Mouse (Mus musculus) lung, embryonic 15.5 days (tissue): ENCODE data around the gene Ppp1r13l. TPM values are rescaled to one million over a fixed set of nuclear protein-coding genes. Genes with fewer than 3 reads are reported as not detected.
A peak's percentile ranks its signal among the peaks of the same experiment; 100 is the strongest.

Experiments
- ATAC-seq: fragments of 200-750 bp; cut with Nextera tagmentation; 2 replicates; pipeline ENCODE4 v1.8.0; 2017; ENCODE audit warnings: moderate number of reproducible peaks, borderline replicate concordance; ENCODE audit not compliant: low FRiP score, low TSS enrichment; ENCODE audit errors: extremely low read depth
- H3K27ac ChIP-seq: fragments of 300-500 bp; sonication (generic); 2 replicates; pipeline ENCODE4 v1.5.1; 2015; ENCODE audit warnings: moderate library complexity, mild to moderate bottlenecking, inconsistent platforms
- H3K27me3 ChIP-seq: fragments of 300-500 bp; sonication (generic); 2 replicates; pipeline ENCODE4 v1.6.1; 2015; ENCODE audit warnings: inconsistent platforms
- H3K36me3 ChIP-seq: fragments of 300-500 bp; sonication (generic); 2 replicates; pipeline ENCODE4 v1.6.1; 2015; ENCODE audit warnings: inconsistent platforms
- H3K4me1 ChIP-seq: fragments of 300-500 bp; sonication (generic); 2 replicates; pipeline ENCODE4 v1.6.1; 2015; ENCODE audit warnings: inconsistent platforms
- H3K4me2 ChIP-seq: fragments of 300-500 bp; sonication (generic); 2 replicates; pipeline ENCODE4 v1.6.1; 2015; ENCODE audit warnings: inconsistent platforms, mild to moderate bottlenecking, moderate library complexity
- H3K4me3 ChIP-seq: fragments of 300-500 bp; sonication (generic); 2 replicates; pipeline ENCODE4 v1.5.1; 2015; ENCODE audit warnings: mild to moderate bottlenecking, inconsistent platforms
- H3K9ac ChIP-seq: fragments of 300-500 bp; sonication (generic); 2 replicates; pipeline ENCODE4 v1.6.1; 2015; ENCODE audit warnings: inconsistent platforms
- H3K9me3 ChIP-seq: fragments of 300-500 bp; sonication (generic); 2 replicates; pipeline ENCODE4 v1.6.1; 2016; ENCODE audit warnings: inconsistent platforms
- WGBS: fragments of 180-500 bp; shearing (Covaris S2); methylation state at CpG from one replicate; pipeline ENCODE4 v1.1.7; 2015; 5-methylcytosine and 5-hydroxymethylcytosine counted together
- polyA plus RNA-seq: library from polyadenylated mRNA; unstranded; fragments of >200 nt; fragmentation: Nextera tagmentation; extraction: Ambion mirVana; gene quantifications from 2 replicates; pipeline ENCODE4 v1.2.1, GENCODE M21; 2015

The Ppp1r13l gene
- polyA plus RNA-seq, 1 experiment from 2014 or later = 6.8 TPM

- H3K27ac ChIP-seq = no peak within 1 kb of the TSS
- under 1% methylated on average over 61 of the region's 62 CpGs for WGBS
- peak within 1 kb of the TSS; percentile 98 for H3K4me2 ChIP-seq
- H3K4me1 ChIP-seq = peaks cover 8% of the 10 kb centered on the region; the same call in 1 of the 2 replicates
- peaks cover 48% of the 10 kb centered on the region for H3K27me3 ChIP-seq
- H3K9me3 ChIP-seq = no peaks in the 10 kb centered on the region
- no peaks in the 10 kb centered on the region for H3K36me3 ChIP-seq
- H3K4me3 ChIP-seq = peak within 1 kb of the TSS; percentile 67
- peak within 1 kb of the TSS; percentile 49 for H3K9ac ChIP-seq
- peak; percentile 72 for ATAC-seq
These were observed 44.3 kb downstream of the Ppp1r13l start, which contains the start of gene Klc3 for GRCm38 (mm10) chr7:19403731-19404296. Klc3 (minus strand) TSS chr7:19404104.

DNA sequence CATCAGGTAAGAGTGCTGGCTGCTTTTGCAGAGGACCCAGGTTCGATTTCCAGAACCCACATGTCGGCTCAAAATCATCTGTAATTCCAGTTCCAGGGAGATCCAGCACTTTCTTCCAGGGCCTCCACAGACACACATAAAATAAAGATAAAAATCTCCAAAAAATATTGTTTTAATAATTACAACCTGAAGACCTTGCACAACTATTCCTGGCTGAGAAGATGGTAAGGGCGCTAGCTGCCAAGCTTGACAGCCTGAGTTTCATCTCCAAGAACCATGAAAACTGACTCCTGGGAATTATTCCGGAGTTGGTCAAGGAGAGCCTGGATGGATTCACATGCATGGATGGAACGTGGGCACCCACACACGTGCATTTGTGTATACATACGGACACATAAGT, 44.9 kb downstream of the Ppp1r13l start, which contains the start of gene Ckm:
TSS of gene Ckm (plus strand) at position 301 of the 400 bp plus-strand sequence.
- Histone ChIP-seq H3K4me3 (peak within 1 kb of the TSS; percentile 67), H3K27ac (no peak within 1 kb of the TSS), H3K4me2 (peak within 1 kb of the TSS; percentile 98), H3K9me3 (no peaks in the 10 kb centered on the region), H3K9ac (peak within 1 kb of the TSS; percentile 49), H3K36me3 (no peaks in the 10 kb centered on the region), H3K4me1 (peaks cover 8% of the 10 kb centered on the region; the same call in 1 of the 2 replicates), H3K27me3 (peaks cover 48% of the 10 kb centered on the region)
- 41% methylated on average over 7 of the region's 7 CpGs for WGBS
- ATAC-seq = no peak

GRCm38 (mm10) chr7:19405417-19405816, 45.9 kb downstream of the Ppp1r13l start:
- Histone ChIP-seq H3K4me1 (peaks cover 8% of the 10 kb centered on the region; the same call in 1 of the 2 replicates), H3K36me3 (no peaks in the 10 kb centered on the region), H3K27me3 (peaks cover 39% of the 10 kb centered on the region), H3K27ac (no peak overlapping the region), H3K9ac (no peak overlapping the region), H3K4me2 (peak overlapping the region; percentile 36), H3K9me3 (no peaks in the 10 kb centered on the region), H3K4me3 (no peak overlapping the region)
- 3% methylated on average over 19 of the region's 19 CpGs for WGBS
- peak; percentile 37; the same call in 1 of the 2 replicates for ATAC-seq

- H3K4me1 ChIP-seq = 0 out of 2 replicates have a peak, but pooled peaks cover 2% of the 10 kb centered on the region
- H3K9ac ChIP-seq = no peak overlapping the region
- no peak overlapping the region for H3K4me2 ChIP-seq
- H3K36me3 ChIP-seq = no peaks in the 10 kb centered on the region
- no peak overlapping the region for H3K4me3 ChIP-seq
- no peaks in the 10 kb centered on the region for H3K9me3 ChIP-seq
- peaks cover 6% of the 10 kb centered on the region for H3K27me3 ChIP-seq
- no peak overlapping the region for H3K27ac ChIP-seq
- WGBS = 45% methylated on average over 6 of the region's 6 CpGs
- no peak for ATAC-seq
These were observed 50.2 kb downstream of the Ppp1r13l start for GRCm38 (mm10) chr7:19409753-19410152.

DNA sequence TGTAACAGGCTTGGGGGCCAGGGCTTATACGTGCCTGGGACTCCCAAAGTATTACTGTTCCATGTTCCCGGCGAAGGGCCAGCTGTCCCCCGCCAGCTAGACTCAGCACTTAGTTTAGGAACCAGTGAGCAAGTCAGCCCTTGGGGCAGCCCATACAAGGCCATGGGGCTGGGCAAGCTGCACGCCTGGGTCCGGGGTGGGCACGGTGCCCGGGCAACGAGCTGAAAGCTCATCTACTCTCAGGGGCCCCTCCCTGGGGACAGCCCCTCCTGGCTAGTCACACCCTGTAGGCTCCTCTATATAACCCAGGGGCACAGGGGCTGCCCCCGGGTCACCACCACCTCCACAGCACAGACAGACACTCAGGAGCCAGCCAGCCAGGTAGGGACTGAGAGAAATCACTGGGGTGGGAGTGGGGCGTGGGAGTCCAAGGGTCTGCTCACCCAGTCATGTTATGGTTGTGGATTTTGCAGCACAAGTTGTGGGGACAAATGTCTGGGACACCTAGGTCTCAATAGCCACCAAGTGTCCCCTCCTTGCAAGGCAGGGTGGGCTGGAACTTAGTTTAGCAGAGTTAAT, 51.3 kb downstream of the Ppp1r13l start:
- Histone ChIP-seq H3K4me3 (no peak overlapping the region), H3K36me3 (no peaks in the 10 kb centered on the region), H3K27ac (0 out of 2 replicates have a peak overlapping the region, but pooled peaks have one; percentile 20), H3K9ac (no peak overlapping the region), H3K9me3 (no peaks in the 10 kb centered on the region), H3K27me3 (no peaks in the 10 kb centered on the region), H3K4me1 (no peaks in the 10 kb centered on the region), H3K4me2 (no peak overlapping the region)
- WGBS = 71% methylated on average over 11 of the region's 11 CpGs
- ATAC-seq = peak; percentile 50; the same call in 1 of the 2 replicates

- no peak overlapping the region for H3K4me2 ChIP-seq
These were observed 52.2 kb downstream of the Ppp1r13l start for GRCm38 (mm10) chr7:19411783-19412182.

DNA sequence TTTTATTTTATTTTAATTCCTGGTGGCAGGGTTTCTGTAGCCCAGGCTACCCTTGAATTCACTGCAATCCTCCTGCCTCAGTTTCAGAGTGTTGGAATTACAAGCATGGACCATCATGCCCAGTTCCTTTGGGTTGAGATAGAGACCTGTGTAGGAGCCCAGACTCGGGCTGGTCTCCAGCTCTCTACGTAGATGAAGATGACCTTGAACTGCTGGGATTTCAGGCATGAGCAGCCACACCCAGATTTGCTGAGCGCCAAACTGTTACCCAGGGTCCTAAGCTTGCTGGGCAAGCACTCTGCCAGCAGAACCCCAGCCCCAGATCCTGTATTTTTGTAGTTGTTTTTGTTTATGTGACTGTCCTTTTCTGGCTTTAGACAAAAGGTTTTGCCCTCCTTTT, 54.0 kb downstream of the Ppp1r13l start:
- H3K36me3 ChIP-seq = no peaks in the 10 kb centered on the region
- no peaks in the 10 kb centered on the region for H3K9me3 ChIP-seq
- no peak overlapping the region for H3K27ac ChIP-seq
- no peak overlapping the region for H3K4me2 ChIP-seq
- ATAC-seq = no peak
- H3K27me3 ChIP-seq = no peaks in the 10 kb centered on the region
- 81% methylated on average over 3 of the region's 3 CpGs for WGBS
- H3K4me1 ChIP-seq = peaks cover 4% of the 10 kb centered on the region; the same call in 1 of the 2 replicates
- no peak overlapping the region for H3K9ac ChIP-seq
- H3K4me3 ChIP-seq = no peak overlapping the region

More at GRCm38 (mm10) chr7:19411783-19412182, 52.2 kb downstream of the Ppp1r13l start:
- ATAC-seq = no peak
- 66% methylated on average over 5 of the region's 5 CpGs for whole genome bisulfite sequencing
- Histone ChIP-seq H3K27ac (no peak overlapping the region), H3K36me3 (no peaks in the 10 kb centered on the region), H3K27me3 (no peaks in the 10 kb centered on the region), H3K4me1 (peaks cover 3% of the 10 kb centered on the region; the same call in 1 of the 2 replicates), H3K9me3 (no peaks in the 10 kb centered on the region), H3K4me3 (no peak overlapping the region), H3K9ac (no peak overlapping the region)

DNA sequence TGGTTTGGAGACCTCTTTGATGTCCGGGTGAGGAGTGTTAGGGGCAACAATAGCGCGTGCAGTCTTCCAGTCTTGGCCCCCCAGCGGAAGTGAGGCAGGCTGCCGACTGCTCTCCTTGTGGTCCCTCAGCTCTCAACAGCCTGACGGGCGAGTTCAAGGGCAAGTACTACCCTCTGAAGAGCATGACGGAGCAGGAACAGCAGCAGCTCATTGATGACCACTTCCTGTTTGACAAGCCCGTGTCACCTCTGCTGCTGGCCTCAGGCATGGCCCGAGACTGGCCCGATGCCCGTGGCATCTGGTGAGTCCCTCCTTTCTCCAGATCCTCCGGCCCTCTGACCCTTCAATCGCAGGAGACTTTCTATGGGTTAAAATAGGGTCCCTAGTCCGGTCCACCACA, 57.0 kb downstream of the Ppp1r13l start:
- Histone ChIP-seq H3K27me3 (peaks cover 24% of the 10 kb centered on the region), H3K9ac (no peak overlapping the region), H3K4me3 (no peak overlapping the region), H3K4me2 (no peak overlapping the region), H3K4me1 (peaks cover 18% of the 10 kb centered on the region), H3K27ac (no peak overlapping the region), H3K9me3 (no peaks in the 10 kb centered on the region), H3K36me3 (no peaks in the 10 kb centered on the region)
- ATAC-seq = no peak
- 47% methylated on average over 15 of the region's 15 CpGs for WGBS

GRCm38 (mm10) chr7:19420121-19420520, 60.6 kb downstream of the Ppp1r13l start:
- WGBS = 6% methylated on average over 28 of the region's 28 CpGs
- Histone ChIP-seq H3K4me1 (peaks cover 19% of the 10 kb centered on the region), H3K4me2 (peak overlapping the region; percentile 44), H3K9me3 (no peaks in the 10 kb centered on the region), H3K9ac (no peak overlapping the region), H3K27me3 (peaks cover 25% of the 10 kb centered on the region), H3K27ac (no peak overlapping the region), H3K36me3 (peaks cover under 1% of the 10 kb centered on the region; the same call in 1 of the 2 replicates), H3K4me3 (no peak overlapping the region)
- ATAC-seq = no peak

DNA sequence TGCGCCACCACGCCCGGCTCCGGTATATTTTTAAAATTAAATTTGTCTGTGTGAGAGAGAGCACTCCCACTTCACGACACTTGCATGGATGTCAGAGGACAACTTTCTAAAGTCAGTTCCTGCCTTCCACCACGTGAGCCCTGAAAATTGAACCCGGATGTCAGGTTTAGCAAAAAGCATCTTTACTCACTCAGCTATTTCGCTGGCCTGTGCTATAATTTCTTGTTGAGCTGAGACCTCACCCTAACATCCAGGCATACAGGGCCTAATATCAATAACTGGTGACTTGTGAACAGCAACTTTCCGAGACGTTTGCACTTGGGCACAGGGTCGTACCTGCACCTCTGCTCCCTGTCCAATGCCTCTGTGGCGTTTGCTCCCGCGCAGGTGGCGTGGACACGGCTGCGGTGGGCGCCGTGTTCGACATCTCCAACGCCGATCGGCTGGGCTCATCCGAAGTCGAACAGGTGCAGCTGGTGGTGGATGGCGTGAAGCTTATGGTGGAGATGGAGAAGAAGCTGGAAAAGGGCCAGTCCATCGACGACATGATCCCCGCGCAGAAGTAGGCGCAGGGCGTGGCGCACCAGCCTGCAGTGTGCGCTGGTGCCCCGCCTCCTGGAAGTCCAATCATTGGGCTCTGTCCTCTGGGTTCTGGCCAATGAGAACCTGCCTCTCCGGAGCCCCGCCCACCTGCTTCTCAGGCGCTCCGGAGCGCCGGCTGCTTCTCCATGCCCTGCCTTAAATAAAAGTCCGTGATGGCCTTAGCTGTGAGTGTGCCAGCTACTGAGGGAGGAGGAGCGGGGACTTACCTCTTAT, 61.5 kb downstream of the Ppp1r13l start:
- WGBS = 11% methylated on average over 42 of the region's 43 CpGs
- H3K9ac ChIP-seq = no peak overlapping the region

DNA sequence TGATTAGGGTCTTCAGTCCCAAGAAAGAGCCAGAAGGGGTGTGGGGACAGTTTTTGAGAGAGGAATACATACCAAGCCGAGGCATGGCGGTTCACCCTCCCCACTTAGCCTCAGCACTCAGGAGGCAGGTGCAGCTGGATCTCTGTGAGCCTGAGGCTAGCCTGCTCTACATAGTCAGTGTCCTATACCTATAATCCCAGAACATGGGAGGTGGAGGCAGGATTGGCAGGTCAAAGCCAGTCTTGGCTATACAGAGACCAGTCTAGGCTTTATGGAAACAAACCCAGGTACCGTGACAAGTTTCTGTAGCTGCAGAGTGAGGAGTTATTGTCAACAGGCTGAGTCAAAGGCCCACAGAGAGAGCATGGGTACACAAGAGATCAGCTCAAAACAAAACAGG, 63.5 kb downstream of the Ppp1r13l start:
- peaks cover 15% of the 10 kb centered on the region for H3K4me1 ChIP-seq
- H3K9me3 ChIP-seq = no peaks in the 10 kb centered on the region
- H3K27ac ChIP-seq = no peak overlapping the region
- 88% methylated on average over 3 of the region's 3 CpGs for WGBS
- H3K9ac ChIP-seq = no peak overlapping the region
- peaks cover 25% of the 10 kb centered on the region for H3K27me3 ChIP-seq
- H3K4me3 ChIP-seq = no peak overlapping the region
- H3K4me2 ChIP-seq = no peak overlapping the region
- peaks cover 31% of the 10 kb centered on the region for H3K36me3 ChIP-seq
- no peak for ATAC-seq

More for the DNA sequence above, 61.5 kb downstream of the Ppp1r13l start:
- ATAC-seq = peak; percentile 90
- Histone ChIP-seq H3K4me3 (peak overlapping the region; percentile 36), H3K27me3 (peaks cover 25% of the 10 kb centered on the region), H3K4me1 (peaks cover 19% of the 10 kb centered on the region), H3K9me3 (no peaks in the 10 kb centered on the region), H3K27ac (no peak overlapping the region), H3K36me3 (peaks cover 10% of the 10 kb centered on the region), H3K4me2 (peak overlapping the region; percentile 77)
